In genomic region chr5:4757902-4758301, GRCm38 (mm10) we compare ENCODE assay signal across 7 mouse cellular contexts. TPM values are rescaled to one million over a fixed set of nuclear protein-coding genes. Genes with fewer than 3 reads are reported as not detected.
DNase-seq lines count a peak whose midpoint lies in the region; ATAC-seq and TF ChIP-seq lines count a peak whose summit lies in the region.

Gene Fzd1 (minus strand): TSS chr5:4758035.

- peaks cover 5% of the 10 kb centered on the region; the same call in 1 of the 2 replicates for H3K36me3 ChIP-seq in embryonic facial prominence, embryonic 12.5 days
- no peaks in the 10 kb centered on the region for H3K36me3 ChIP-seq in kidney, adult 2 months (ENCODE audit: control insufficient read depth, insufficient read depth, low read length)
- no peaks in the 10 kb centered on the region for H3K36me3 ChIP-seq in limb, embryonic 11.5 days (ENCODE audit: control insufficient read depth, insufficient read depth, low read length)
- H3K36me3 ChIP-seq in midbrain, embryonic 12.5 days: no peaks in the 10 kb centered on the region
- H3K36me3 ChIP-seq in small intestine, adult 2 months (ENCODE audit: control insufficient read depth, insufficient read depth, low read length): no peaks in the 10 kb centered on the region

- TF ChIP-seq POLR2A in kidney, adult 2 months (IDR thresholded peaks at IDR 0.05; ENCODE audit: low read depth, low read length): peak; percentile 59
- TF ChIP-seq POLR2A in small intestine, adult 2 months (IDR thresholded peaks at IDR 0.05; ENCODE audit: low read depth, low read length): peak; percentile 74

- no peaks in the 10 kb centered on the region for H3K9me3 ChIP-seq in embryonic facial prominence, embryonic 12.5 days
- H3K9me3 ChIP-seq in limb, embryonic 11.5 days (ENCODE audit: control insufficient read depth, low read length): no peaks in the 10 kb centered on the region
- no peaks in the 10 kb centered on the region for H3K9me3 ChIP-seq in midbrain, embryonic 12.5 days

- H3K27me3 ChIP-seq in embryonic facial prominence, embryonic 12.5 days: 0 out of 2 replicates have a peak, but pooled peaks cover 3% of the 10 kb centered on the region
- H3K27me3 ChIP-seq in kidney, adult 2 months (replicated peaks; ENCODE audit: control insufficient read depth, insufficient read depth, low read length): no peaks in the 10 kb centered on the region
- no peaks in the 10 kb centered on the region for H3K27me3 ChIP-seq in limb, embryonic 11.5 days (ENCODE audit: control insufficient read depth, insufficient read depth, low read length)
- peaks cover 10% of the 10 kb centered on the region for H3K27me3 ChIP-seq in midbrain, embryonic 12.5 days
- no peaks in the 10 kb centered on the region for H3K27me3 ChIP-seq in small intestine, adult 2 months (ENCODE audit: control insufficient read depth, insufficient read depth, low read length)

- peak; percentile 94 for ATAC-seq in embryonic facial prominence, embryonic 12.5 days (ENCODE audit: insufficient number of reproducible peaks, insufficient read depth, low FRiP score, low TSS enrichment)
- peak; percentile 92 for ATAC-seq in limb, embryonic 11.5 days (ENCODE audit: insufficient number of reproducible peaks, low FRiP score, low TSS enrichment, low read depth)
- peak; percentile 94 for ATAC-seq in midbrain, embryonic 12.5 days (ENCODE audit: low FRiP score, low read depth)

- H3K4me2 ChIP-seq in embryonic facial prominence, embryonic 12.5 days (replicated peaks): peak within 1 kb of the TSS; percentile 88
- peak within 1 kb of the TSS; percentile 97 for H3K4me2 ChIP-seq in limb, embryonic 11.5 days (ENCODE audit: low read depth, severe bottlenecking)
- H3K4me2 ChIP-seq in midbrain, embryonic 12.5 days (replicated peaks): peak within 1 kb of the TSS; percentile 82

- H3K27ac ChIP-seq in embryonic facial prominence, embryonic 12.5 days: peak within 1 kb of the TSS; percentile 99
- peak within 1 kb of the TSS; percentile 98 for H3K27ac ChIP-seq in kidney, adult 2 months (ENCODE audit: insufficient read depth, low read depth, low read length)
- H3K27ac ChIP-seq in limb, embryonic 11.5 days (replicated peaks; ENCODE audit: low read depth, low read length): peak within 1 kb of the TSS; percentile 99
- H3K27ac ChIP-seq in midbrain, embryonic 12.5 days (replicated peaks): peak within 1 kb of the TSS; percentile 98
- H3K27ac ChIP-seq in small intestine, adult 2 months (ENCODE audit: insufficient read depth, low read depth, low read length): peak within 1 kb of the TSS; percentile 67

- WGBS in embryonic facial prominence, embryonic 12.5 days: under 1% methylated on average over 33 of the region's 33 CpGs
- 0% methylated on average over 29 of the region's 33 CpGs for WGBS in kidney, adult 2 months
- WGBS in limb, embryonic 11.5 days: under 1% methylated on average over 31 of the region's 33 CpGs
- WGBS in midbrain, embryonic 12.5 days: 0% methylated on average over 33 of the region's 33 CpGs
- WGBS in small intestine, adult 2 months: under 1% methylated on average over 33 of the region's 33 CpGs

- peaks cover 24% of the 10 kb centered on the region for H3K4me1 ChIP-seq in embryonic facial prominence, embryonic 12.5 days
- peaks cover 3% of the 10 kb centered on the region; the same call in 1 of the 2 replicates for H3K4me1 ChIP-seq in kidney, adult 2 months (ENCODE audit: control insufficient read depth, insufficient read depth, low read length)
- H3K4me1 ChIP-seq in limb, embryonic 11.5 days (ENCODE audit: control insufficient read depth, insufficient read depth, low read length): peaks cover 25% of the 10 kb centered on the region
- H3K4me1 ChIP-seq in midbrain, embryonic 12.5 days: peaks cover 34% of the 10 kb centered on the region
- 0 out of 2 replicates have a peak, but pooled peaks cover 6% of the 10 kb centered on the region for H3K4me1 ChIP-seq in small intestine, adult 2 months (ENCODE audit: control insufficient read depth, insufficient read depth, insufficient read length, low read length)

- DNase-seq in adrenal gland, postnatal 4 days (ENCODE audit: low spot score in 2 of 2): peak; percentile 77 to 86
- peak; percentile 93 to 96 for DNase-seq in heart, adult 18-20 months
- DNase-seq in kidney, adult 2 months: peak; percentile 96
- peak; percentile 98 for DNase-seq in limb, embryonic 11.5 days (ENCODE audit: low spot score)

- peak within 1 kb of the TSS; percentile 88 for H3K4me3 ChIP-seq in embryonic facial prominence, embryonic 12.5 days
- peak within 1 kb of the TSS; percentile 65 for H3K4me3 ChIP-seq in kidney, adult 2 months (ENCODE audit: insufficient read depth, low read depth, low read length)
- peak within 1 kb of the TSS; percentile 90 for H3K4me3 ChIP-seq in limb, embryonic 11.5 days (ENCODE audit: low read depth, low read length)
- H3K4me3 ChIP-seq in midbrain, embryonic 12.5 days: peak within 1 kb of the TSS; percentile 92
- H3K4me3 ChIP-seq in small intestine, adult 2 months (ENCODE audit: low read depth, low read length): peak within 1 kb of the TSS; percentile 80

- no peak for TF ChIP-seq CTCF in kidney, adult 2 months (conservative IDR thresholded peaks at IDR 0.05; ENCODE audit: insufficient read depth, insufficient read length, low read depth, low read length)
- no peak for TF ChIP-seq CTCF in small intestine, adult 2 months (IDR thresholded peaks at IDR 0.05; ENCODE audit: extremely low read depth, insufficient read length, insufficient replicate concordance, low read depth, low read length)

- peak within 1 kb of the TSS; percentile 98 for H3K9ac ChIP-seq in embryonic facial prominence, embryonic 12.5 days
- H3K9ac ChIP-seq in limb, embryonic 11.5 days (ENCODE audit: low read length): peak within 1 kb of the TSS; percentile 96
- H3K9ac ChIP-seq in midbrain, embryonic 12.5 days (replicated peaks): peak within 1 kb of the TSS; percentile 95

RNA-seq across cellular contexts. Expression of gene Fzd1, which starts in this region (rescaled TPM):
- 10 to 100 TPM; 23.2 to 32.7 TPM for total RNA-seq in adrenal gland, postnatal 4 days (2021)
- polyA plus RNA-seq in embryonic facial prominence, embryonic 12.5 days (2016; fragmentation: Nextera tagmentation; extraction: Ambion mirVana): 50.7 and 55.7 TPM in 2 replicates
- 1 to 10 TPM; 8.5 to 9.1 TPM for total RNA-seq in heart, adult 18-20 months (2021)
- 49.4 and 58.6 TPM in 2 replicates for polyA plus RNA-seq in kidney, adult 2 months (2012; rRNA removed)
- polyA plus RNA-seq in limb, embryonic 11.5 days (2014; fragmentation: Nextera tagmentation; extraction: Ambion mirVana): 25.4 and 31.5 TPM in 2 replicates
- polyA plus RNA-seq in midbrain, embryonic 12.5 days (2016; fragmentation: Nextera tagmentation; extraction: Ambion mirVana): 60.9 and 66.9 TPM in 2 replicates
- polyA plus RNA-seq in small intestine, adult 2 months (2012; rRNA removed): 7.7 and 10.3 TPM in 2 replicates

Comparison
In these comparisons a context has a peak if more than half of its experiments do, and no peak if none do; other contexts are left out.
1. Peak in every context shown above with its lines: DNase-seq, ATAC-seq, H3K4me3 ChIP-seq and H3K27ac ChIP-seq.